Mouse (Mus musculus) embryonic fibroblast, embryonic 13.5 days (primary cell): ENCODE results near the gene Tgds.

Source experiments
- CTCF ChIP-seq: IDR thresholded peaks from 2 replicates; pipeline ENCODE4 v1.5.1; 2011; ENCODE audit warnings: mild to moderate bottlenecking, control low read depth, low read length, moderate library complexity, borderline replicate concordance; ENCODE audit not compliant: insufficient read depth
- POLR2A ChIP-seq: IDR thresholded peaks from 2 replicates; pipeline ENCODE4 v1.6.1; 2011; ENCODE audit warnings: low read depth, mild to moderate bottlenecking, control low read depth, low read length, moderate library complexity

DNA sequence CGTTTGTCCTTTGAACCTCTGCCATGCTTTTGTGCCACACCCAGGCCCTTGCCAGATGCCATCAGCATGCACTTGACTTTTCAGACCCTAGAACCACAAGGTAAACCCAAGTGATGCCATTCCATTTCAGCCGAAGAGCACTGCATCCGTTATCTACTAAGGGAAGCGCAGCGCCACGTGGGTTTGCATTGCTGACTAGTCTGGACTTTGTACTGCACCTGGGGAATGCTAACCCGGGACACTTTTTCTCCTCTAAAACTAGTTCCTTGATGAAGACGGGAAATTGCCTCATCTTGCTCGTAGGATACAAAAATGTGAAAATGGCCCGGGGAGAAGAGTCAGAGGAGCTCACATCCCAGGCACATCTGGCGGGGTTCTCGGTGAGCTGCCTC, 43.1 kb upstream of the Tgds start:
- TF ChIP-seq CTCF (no peak), POLR2A (no peak)
